Mouse (Mus musculus) heart, adult 11 months (tissue): Measurements from ENCODE around the gene Elp4.

Experiments used
- DNase-seq: peaks from one replicate; pipeline ENCODE4 v3.0.0; 2022

Gene Elp4

GRCm38 (mm10) chr2:105680999-105681710 lies 223.2 kb downstream of the Elp4 start:
- peak; percentile 83 for DNase-seq

GRCm38 (mm10) chr2:105680146-105680998 lies 224.0 kb downstream of the Elp4 start:
- DNase-seq, result peak; percentile 87

- peak; percentile 56 for DNase-seq
Observed at GRCm38 (mm10) chr2:105679331-105679730, 225.0 kb downstream of the Elp4 start.

GRCm38 (mm10) chr2:105678880-105679321 lies 225.5 kb downstream of the Elp4 start:
- peak; percentile 10 for DNase-seq

- peak; percentile 9 for DNase-seq
Observed at GRCm38 (mm10) chr2:105678306-105678705, 226.1 kb downstream of the Elp4 start.

GRCm38 (mm10) chr2:105677434-105678105 lies 226.8 kb downstream of the Elp4 start:
- DNase-seq, result peak; percentile 56

- no peak for DNase-seq
Observed at GRCm38 (mm10) chr2:105676909-105677433, 227.4 kb downstream of the Elp4 start.

GRCm38 (mm10) chr2:105676080-105676908 lies 228.1 kb downstream of the Elp4 start:
- peak; percentile 81 for DNase-seq

GRCm38 (mm10) chr2:105675730-105676079 lies 228.7 kb downstream of the Elp4 start:
- no peak for DNase-seq

GRCm38 (mm10) chr2:105674875-105675729 lies 229.3 kb downstream of the Elp4 start:
- peak; percentile 96 for DNase-seq

GRCm38 (mm10) chr2:105674061-105674874 lies 230.1 kb downstream of the Elp4 start:
- DNase-seq, result peak; percentile 91

GRCm38 (mm10) chr2:105673631-105674060 lies 230.7 kb downstream of the Elp4 start:
- DNase-seq, result peak; percentile 96

GRCm38 (mm10) chr2:105673054-105673453 lies 231.3 kb downstream of the Elp4 start:
- no peak for DNase-seq

GRCm38 (mm10) chr2:105672596-105672960 lies 231.8 kb downstream of the Elp4 start:
- no peak for DNase-seq

GRCm38 (mm10) chr2:105671798-105672595 lies 232.4 kb downstream of the Elp4 start:
- no peak for DNase-seq

- DNase-seq, result no peak
Observed at GRCm38 (mm10) chr2:105671116-105671797, 233.1 kb downstream of the Elp4 start.

- DNase-seq, result no peak
Observed at GRCm38 (mm10) chr2:105670731-105671095, 233.7 kb downstream of the Elp4 start.

GRCm38 (mm10) chr2:105669881-105670730 lies 234.3 kb downstream of the Elp4 start:
- DNase-seq, result no peak
